In the genomic region with DNA sequence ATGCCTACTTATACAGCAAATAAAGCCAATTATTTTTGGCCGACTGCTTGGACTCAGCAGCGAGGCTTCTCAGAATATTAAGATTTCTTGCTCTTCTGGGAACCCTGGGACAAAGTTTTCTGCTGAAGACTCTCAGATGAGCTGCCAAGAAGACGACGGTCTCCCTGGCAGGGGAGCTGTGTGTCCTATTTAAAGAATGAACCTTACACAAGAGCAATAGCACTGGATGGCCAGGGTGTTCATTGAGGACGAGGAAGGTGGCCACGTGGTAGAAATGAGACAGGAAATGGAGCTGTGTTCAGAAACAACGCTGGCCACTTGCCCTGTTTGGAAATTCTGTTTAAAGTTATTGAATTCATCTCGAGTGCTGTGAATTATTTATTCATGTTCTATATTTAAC, we compare ENCODE assay signal across 8 mouse cellular contexts.
A peak's percentile ranks its signal among the peaks of the same experiment; 100 is the strongest.
DNase-seq lines count a peak whose midpoint lies in the region; ATAC-seq and TF ChIP-seq lines count a peak whose summit lies in the region.

No protein-coding gene starts in this region.

- intact Hi-C loops in left cerebral cortex, postnatal 10 days (cut with DNase I): no loop called here

- TF ChIP-seq CTCF in stomach, postnatal 0 days (IDR thresholded peaks at IDR 0.05; ENCODE audit: low read depth): no peak

- TF ChIP-seq POLR2A in limb, embryonic 14.5 days (IDR thresholded peaks at IDR 0.05; ENCODE audit: borderline replicate concordance, extremely low read depth, insufficient read depth, insufficient read length): no peak

- no peaks in the 10 kb centered on the region for H3K36me3 ChIP-seq in limb, embryonic 14.5 days (ENCODE audit: control insufficient read depth, insufficient read depth, low read length)
- H3K36me3 ChIP-seq in limb, embryonic 10.5 days: no peaks in the 10 kb centered on the region
- no peaks in the 10 kb centered on the region for H3K36me3 ChIP-seq in stomach, postnatal 0 days (ENCODE audit: control insufficient read depth, insufficient read depth, low read length)
- no peaks in the 10 kb centered on the region for H3K36me3 ChIP-seq in hindbrain, embryonic 16.5 days (ENCODE audit: control insufficient read depth, insufficient read depth, low read length)
- no peaks in the 10 kb centered on the region for H3K36me3 ChIP-seq in hindbrain, embryonic 12.5 days

- no peak overlapping the region for H3K4me3 ChIP-seq in limb, embryonic 14.5 days (replicated peaks; ENCODE audit: low read length)
- no peak overlapping the region for H3K4me3 ChIP-seq in limb, embryonic 10.5 days
- H3K4me3 ChIP-seq in stomach, postnatal 0 days (ENCODE audit: low read depth, low read length): no peak overlapping the region
- H3K4me3 ChIP-seq in hindbrain, embryonic 16.5 days (ENCODE audit: low read length): no peak overlapping the region
- no peak overlapping the region for H3K4me3 ChIP-seq in hindbrain, embryonic 12.5 days

- H3K9ac ChIP-seq in limb, embryonic 14.5 days (ENCODE audit: low read depth, low read length, severe bottlenecking): no peak overlapping the region
- H3K9ac ChIP-seq in stomach, postnatal 0 days (ENCODE audit: low read length): no peak overlapping the region
- H3K9ac ChIP-seq in hindbrain, embryonic 16.5 days (ENCODE audit: low read depth, low read length): no peak overlapping the region
- no peak overlapping the region for H3K9ac ChIP-seq in hindbrain, embryonic 12.5 days

- no peak overlapping the region for H3K4me2 ChIP-seq in limb, embryonic 14.5 days (replicated peaks; ENCODE audit: low read depth, low read length, severe bottlenecking)
- no peak overlapping the region for H3K4me2 ChIP-seq in stomach, postnatal 0 days (replicated peaks; ENCODE audit: low read depth)
- no peak overlapping the region for H3K4me2 ChIP-seq in hindbrain, embryonic 16.5 days (ENCODE audit: low read length)
- no peak overlapping the region for H3K4me2 ChIP-seq in hindbrain, embryonic 12.5 days (replicated peaks)

- WGBS in limb, embryonic 14.5 days: 61% methylated on average over 8 of the region's 8 CpGs
- WGBS in limb, embryonic 10.5 days: 86% methylated on average over 8 of the region's 8 CpGs
- 25% methylated on average over 8 of the region's 8 CpGs for WGBS in stomach, postnatal 0 days
- WGBS in hindbrain, embryonic 16.5 days: 45% methylated on average over 8 of the region's 8 CpGs
- WGBS in hindbrain, embryonic 12.5 days: 80% methylated on average over 8 of the region's 8 CpGs

- peak; percentile 45 for DNase-seq in limb, embryonic 14.5 days (ENCODE audit: low spot score)
- no peak for DNase-seq in limb, embryonic 10.5 days (ENCODE audit: low spot score)
- peak; percentile 59 for DNase-seq in brain, adult 2 months (ENCODE audit: low read depth, low spot score)
- DNase-seq in heart, adult 9 months (ENCODE audit: low spot score in 2 of 2): peak; percentile 53 to 62
- DNase-seq in left cerebral cortex, postnatal 10 days (ENCODE audit: extremely low spot score in 1 of 2, low spot score in 2 of 2): peak; percentile 36 to 63
- peak; percentile 28 for DNase-seq in stomach, postnatal 0 days (ENCODE audit: low spot score)

- H3K27me3 ChIP-seq in limb, embryonic 14.5 days (ENCODE audit: control insufficient read depth, insufficient read depth, low read length): no peaks in the 10 kb centered on the region
- no peaks in the 10 kb centered on the region for H3K27me3 ChIP-seq in limb, embryonic 10.5 days (ENCODE audit: low read depth, poor library complexity, severe bottlenecking)
- no peaks in the 10 kb centered on the region for H3K27me3 ChIP-seq in stomach, postnatal 0 days (ENCODE audit: control insufficient read depth, insufficient read depth, low read length)
- H3K27me3 ChIP-seq in hindbrain, embryonic 16.5 days (replicated peaks; ENCODE audit: control insufficient read depth, insufficient read depth, low read length): no peaks in the 10 kb centered on the region
- H3K27me3 ChIP-seq in hindbrain, embryonic 12.5 days: no peaks in the 10 kb centered on the region

- 0 out of 2 replicates have a peak, but pooled peaks cover 3% of the 10 kb centered on the region for H3K4me1 ChIP-seq in limb, embryonic 14.5 days (ENCODE audit: control insufficient read depth, insufficient read depth, low read length)
- 0 out of 2 replicates have a peak, but pooled peaks cover 5% of the 10 kb centered on the region for H3K4me1 ChIP-seq in limb, embryonic 10.5 days
- H3K4me1 ChIP-seq in stomach, postnatal 0 days (replicated peaks; ENCODE audit: control insufficient read depth, insufficient read depth): peaks cover 2% of the 10 kb centered on the region; the same call in 1 of the 2 replicates
- H3K4me1 ChIP-seq in hindbrain, embryonic 16.5 days (ENCODE audit: control insufficient read depth, insufficient read depth, low read depth, low read length): no peaks in the 10 kb centered on the region
- H3K4me1 ChIP-seq in hindbrain, embryonic 12.5 days: no peaks in the 10 kb centered on the region

- no peak overlapping the region for H3K27ac ChIP-seq in limb, embryonic 14.5 days (replicated peaks; ENCODE audit: low read depth, low read length)
- no peak overlapping the region for H3K27ac ChIP-seq in limb, embryonic 10.5 days
- H3K27ac ChIP-seq in stomach, postnatal 0 days (replicated peaks): peak overlapping the region; percentile 63
- no peak overlapping the region for H3K27ac ChIP-seq in hindbrain, embryonic 16.5 days (ENCODE audit: low read depth, low read length)
- H3K27ac ChIP-seq in hindbrain, embryonic 12.5 days: no peak overlapping the region

- no peaks in the 10 kb centered on the region for H3K9me3 ChIP-seq in limb, embryonic 14.5 days (ENCODE audit: control insufficient read depth, low read length)
- no peaks in the 10 kb centered on the region for H3K9me3 ChIP-seq in limb, embryonic 10.5 days (replicated peaks)
- no peaks in the 10 kb centered on the region for H3K9me3 ChIP-seq in stomach, postnatal 0 days (ENCODE audit: control insufficient read depth, low read length)
- no peaks in the 10 kb centered on the region for H3K9me3 ChIP-seq in hindbrain, embryonic 16.5 days (ENCODE audit: control insufficient read depth, low read length)
- H3K9me3 ChIP-seq in hindbrain, embryonic 12.5 days (replicated peaks): no peaks in the 10 kb centered on the region

- TF ChIP-seq EP300 in stomach, postnatal 0 days (optimal IDR thresholded peaks at IDR 0.05): peak; percentile 72

- no peak for ATAC-seq in limb, embryonic 14.5 days (ENCODE audit: low FRiP score, low read depth)
- ATAC-seq in stomach, postnatal 0 days (ENCODE audit: low FRiP score, low TSS enrichment): peak; percentile 77; the same call in 1 of the 2 replicates
- no peak for ATAC-seq in hindbrain, embryonic 16.5 days
- no peak for ATAC-seq in hindbrain, embryonic 12.5 days (ENCODE audit: low FRiP score)
